Mouse (Mus musculus) layer of hippocampus, adult 8-10 months (tissue): Measurements from ENCODE around the gene Olfr733. TPM values are rescaled to one million over a fixed set of nuclear protein-coding genes. Genes with fewer than 3 reads are reported as not detected.

ENCODE experiments used
- DNase-seq, 2 experiments: peaks; one replicate each; pipeline ENCODE4 v3.0.0; 2022; ENCODE audit warnings: low spot score in 2 of 2
- total RNA-seq, 4 experiments: library from RNA; stranded (reverse); gene quantifications; 2 replicates each; pipeline ENCODE4 v1.2.4; 2022

The Olfr733 gene
- not detected for total RNA-seq

- DNase-seq, result no peak
Measured at GRCm38 (mm10) chr14:50301422-50301821, at the start of gene Olfr733. Gene Olfr733 (minus strand): TSS chr14:50301522.

GRCm38 (mm10) chr14:50348796-50349195 lies 47.5 kb upstream of the Olfr733 start, which contains the start of gene Olfr735:
Gene Olfr735 (minus strand): TSS chr14:50348872.
- DNase-seq, result no peak

- DNase-seq, result no peak
Measured at GRCm38 (mm10) chr14:50326661-50327060, 25.3 kb upstream of the Olfr733 start, which contains the start of gene Olfr734. Gene Olfr734 (minus strand): TSS chr14:50326761.

- no peak for DNase-seq
Measured at GRCm38 (mm10) chr14:50284106-50284505, 17.2 kb downstream of the Olfr733 start, which contains the start of gene Olfr732. Gene Olfr732 (minus strand): TSS chr14:50284206.

Other genes starting within 250 kb of the Olfr733 start
- not detected for gene Olfr726, start 210.6 kb downstream of the Olfr733 start, total RNA-seq
- gene Olfr727, start 178.3 kb downstream of the Olfr733 start, total RNA-seq, result not detected
- gene Olfr728, start 158.8 kb downstream of the Olfr733 start, total RNA-seq, result not detected
- gene Olfr729, start 148.6 kb downstream of the Olfr733 start, total RNA-seq, result not detected
- not detected for gene Olfr730, start 113.3 kb downstream of the Olfr733 start, total RNA-seq
- not detected for gene Olfr731, start 59.7 kb downstream of the Olfr733 start, total RNA-seq
- gene Olfr732, start 17.3 kb downstream of the Olfr733 start, total RNA-seq, result not detected
- not detected for gene Olfr734, start 25.2 kb upstream of the Olfr733 start, total RNA-seq
- not detected for gene Olfr735, start 47.4 kb upstream of the Olfr733 start, total RNA-seq
- not detected for gene Tlr11, start 56.4 kb upstream of the Olfr733 start, total RNA-seq
- gene Olfr736, start 79.6 kb upstream of the Olfr733 start, total RNA-seq, result not detected
- not detected for gene Olfr738, start 106.0 kb upstream of the Olfr733 start, total RNA-seq
- not detected for gene Olfr739, start 117.1 kb upstream of the Olfr733 start, total RNA-seq
- not detected for gene Olfr740, start 144.0 kb upstream of the Olfr733 start, total RNA-seq
- gene Olfr741, start 171.2 kb upstream of the Olfr733 start, total RNA-seq, result not detected
- not detected for gene Olfr742, start 202.1 kb upstream of the Olfr733 start, total RNA-seq
- not detected for gene Olfr743, start 220.3 kb upstream of the Olfr733 start, total RNA-seq